Mouse (Mus musculus) kidney, adult 9 months (tissue): ENCODE measurements at regions not wholly inside any gene's neighbourhood (a gene's known extent, or its start where the extent isn't known, plus 50 kb on each side); places are given as distances from the start of the nearest gene placed in this dataset.

ENCODE experiments used
- DNase-seq: peaks from one replicate; pipeline ENCODE4 v3.0.0; 2022

DNA sequence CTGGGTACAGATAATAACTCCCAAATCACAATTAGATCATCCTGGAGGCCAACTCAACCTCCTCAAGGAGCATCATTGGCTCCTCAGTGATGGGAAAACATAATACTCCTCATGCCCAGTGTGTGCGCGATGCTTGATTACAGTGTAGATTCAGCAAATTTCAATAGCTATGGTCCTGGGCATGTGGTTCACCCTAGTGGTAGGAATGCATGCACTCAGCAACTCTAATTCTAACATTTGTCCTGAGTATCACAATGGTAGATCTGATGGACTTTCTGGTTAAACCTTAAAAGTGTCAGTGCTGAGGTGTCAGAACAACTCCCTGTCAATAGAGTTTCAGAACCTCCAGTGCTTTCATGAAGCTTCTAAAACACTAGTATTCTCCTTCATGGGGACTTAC lies 442.0 kb downstream of the Hsfy2 start:
- peak; percentile 21 for DNase-seq

DNA sequence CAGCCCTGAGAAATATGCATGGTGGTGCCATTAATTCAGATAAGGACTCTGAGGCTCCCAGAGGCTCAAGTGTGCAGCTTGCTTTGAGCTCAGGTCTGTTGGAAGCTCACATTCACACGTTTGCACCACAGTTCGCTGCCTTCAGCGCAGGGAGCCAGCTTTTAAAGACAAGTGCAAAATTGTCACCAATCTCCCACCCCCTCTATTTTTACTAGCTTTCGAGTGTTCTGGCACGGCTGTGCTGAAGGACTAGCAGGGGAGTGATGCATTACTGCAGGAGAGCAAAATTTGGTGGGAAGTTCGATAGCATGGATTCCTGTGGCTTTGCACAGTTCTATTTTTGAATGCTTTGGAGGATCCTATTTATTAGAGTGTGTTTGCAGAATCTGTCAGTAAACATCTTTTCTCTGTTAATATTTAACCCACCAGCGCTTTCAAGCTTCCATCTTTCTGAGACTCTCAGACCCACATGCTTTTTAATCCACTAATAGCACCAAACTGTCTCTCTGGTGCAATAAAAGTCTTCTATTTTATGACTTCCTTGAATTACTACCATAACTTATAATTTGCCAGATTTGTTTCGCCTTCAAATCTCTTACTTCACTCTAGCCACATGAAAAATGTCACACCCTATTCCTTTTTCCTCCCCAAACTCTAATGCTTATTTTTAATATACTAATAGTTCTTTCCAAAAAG lies 453.6 kb downstream of the Hsfy2 start:
- DNase-seq = peak; percentile 3

GRCm38 (mm10) chr1:56179206-56179985 lies 457.8 kb downstream of the Hsfy2 start:
- no peak for DNase-seq

DNA sequence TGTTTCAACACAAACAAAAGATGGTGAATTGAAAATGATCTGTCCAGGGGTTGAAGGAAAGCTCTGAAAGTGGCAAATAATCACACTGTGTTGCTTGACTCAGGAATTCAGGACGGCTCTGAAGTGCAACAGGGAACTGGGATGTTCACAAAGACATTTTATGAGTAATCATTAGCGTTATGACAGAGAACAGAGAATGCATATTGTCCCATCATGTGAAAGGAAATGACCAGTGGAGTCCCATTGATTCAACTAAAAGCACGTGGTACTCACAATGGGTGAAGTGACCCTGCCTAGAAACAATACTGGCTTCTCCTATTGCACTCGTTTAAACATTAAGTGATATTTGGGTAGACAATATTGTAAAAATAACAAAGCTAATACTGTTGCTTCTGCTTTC lies 466.1 kb downstream of the Hsfy2 start:
- no peak for DNase-seq

DNA sequence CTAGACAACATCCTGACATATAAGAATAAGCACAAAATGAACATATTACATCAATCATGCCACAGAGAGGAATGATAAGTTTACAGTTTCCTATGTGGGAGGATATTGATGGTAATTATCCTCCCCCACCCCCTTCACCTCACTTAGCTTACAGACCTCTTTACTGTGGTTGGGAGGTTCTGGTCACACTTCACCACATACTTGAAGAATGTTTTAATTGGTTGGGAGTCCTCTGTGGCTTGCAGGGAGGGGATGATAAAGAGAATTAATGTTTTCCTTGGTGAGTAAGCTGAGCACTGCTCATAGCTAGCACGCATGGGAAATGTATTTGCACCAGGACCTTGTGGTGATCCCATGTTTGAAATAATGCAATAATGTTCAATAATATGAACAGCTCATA lies 468.5 kb downstream of the Hsfy2 start:
- DNase-seq = no peak

DNA sequence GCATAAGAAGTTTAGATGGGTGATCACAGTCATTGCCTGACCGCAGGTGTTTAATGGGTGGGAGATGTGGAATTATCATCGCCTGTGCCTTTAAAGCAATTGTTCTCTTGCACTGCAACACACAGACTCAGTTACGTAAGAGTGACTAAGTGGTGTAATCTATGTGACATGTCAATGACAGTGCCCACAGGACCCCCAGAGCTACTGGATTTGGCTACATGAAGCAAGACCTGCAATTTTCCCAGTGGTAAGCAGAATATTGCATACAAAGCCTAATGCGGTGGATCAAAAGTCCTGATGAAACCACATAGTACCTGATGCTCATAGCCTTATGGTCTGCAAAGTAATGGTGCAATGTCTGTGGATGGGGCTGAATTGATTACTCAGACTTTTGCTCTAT lies 469.2 kb downstream of the Hsfy2 start:
- no peak for DNase-seq

- no peak for DNase-seq
Measured at GRCm38 (mm10) chr1:56165228-56165627, 472.0 kb downstream of the Hsfy2 start.

- no peak for DNase-seq
Measured at GRCm38 (mm10) chr1:56164366-56164765, 472.9 kb downstream of the Hsfy2 start.

DNA sequence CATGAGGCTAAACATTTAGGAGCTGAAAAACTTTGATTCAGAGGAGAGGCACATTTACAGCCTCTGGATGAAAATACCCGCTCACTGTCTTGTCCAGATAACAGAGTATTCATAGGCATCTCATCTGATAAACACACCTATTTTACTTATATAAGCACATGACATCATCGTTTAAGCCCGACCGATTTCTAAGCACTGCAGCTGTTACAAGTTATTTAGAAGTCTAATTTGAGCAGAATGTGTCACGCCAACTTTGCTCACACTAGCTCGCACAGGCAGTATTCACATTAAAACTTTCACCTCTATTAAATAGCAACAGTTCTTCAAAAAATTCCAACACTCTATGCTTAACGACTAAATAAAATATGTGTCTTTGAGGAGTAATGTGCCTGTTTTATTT lies 506.3 kb downstream of the Hsfy2 start:
- DNase-seq = no peak

- DNase-seq = peak; percentile 2
Measured at GRCm38 (mm10) chr1:56089254-56089834, 547.9 kb downstream of the Hsfy2 start.

DNA sequence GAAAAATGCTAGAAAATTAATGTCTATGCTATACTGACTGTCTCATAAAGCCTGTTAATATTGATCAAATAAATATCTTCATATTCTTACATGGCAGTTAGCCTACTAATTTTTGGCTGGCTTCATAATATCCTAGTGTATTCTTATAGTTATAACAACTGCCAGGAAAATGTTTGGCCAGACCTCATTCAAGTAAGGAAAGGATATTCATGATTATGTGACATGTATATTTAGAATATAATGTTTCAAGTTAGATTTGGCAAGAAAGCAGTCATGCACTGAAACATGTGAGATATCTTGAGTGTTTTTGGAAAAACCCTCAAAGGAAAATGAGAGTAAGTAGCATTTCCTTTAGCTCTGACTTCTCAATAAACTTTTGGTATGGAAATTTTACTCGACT lies 548.9 kb downstream of the Hsfy2 start:
- no peak for DNase-seq

DNA sequence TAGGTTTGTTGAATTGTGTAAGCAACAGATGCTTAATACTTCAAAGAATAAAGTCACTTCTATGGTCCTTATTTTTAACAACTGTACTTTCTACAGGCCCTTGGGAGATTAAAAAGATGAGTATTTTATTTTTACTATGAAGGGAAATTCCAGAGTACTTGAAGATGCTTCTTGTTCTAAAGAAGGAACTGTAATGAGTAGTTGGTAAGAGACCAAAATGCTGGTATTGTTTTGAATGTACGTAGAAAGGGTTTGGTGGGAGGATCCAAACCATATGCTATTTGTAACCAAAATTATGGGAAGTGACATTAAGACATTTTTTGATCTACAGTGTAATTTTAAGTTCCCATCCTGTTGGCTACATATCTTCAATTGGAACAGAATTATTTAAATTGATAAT lies 560.5 kb downstream of the Hsfy2 start:
- DNase-seq = no peak

DNA sequence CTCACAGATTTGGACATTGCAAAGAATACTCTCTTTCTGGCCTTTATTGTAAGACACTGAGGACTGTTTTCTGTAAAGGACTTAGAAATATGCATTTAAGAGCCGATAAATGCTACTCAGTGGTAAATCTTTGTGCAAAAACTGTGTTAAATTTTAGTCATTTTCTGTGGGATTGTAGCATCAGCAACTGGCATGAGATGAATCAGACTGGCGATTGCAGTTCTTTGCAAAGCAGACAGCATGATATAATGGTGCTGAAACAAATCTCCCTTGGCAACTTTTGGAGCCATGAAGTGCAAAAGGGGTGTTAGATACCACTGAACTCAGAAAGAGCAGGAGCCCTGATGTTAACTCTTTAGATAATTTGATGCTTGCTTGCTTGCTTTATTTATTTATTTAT lies 565.0 kb downstream of the Hsfy2 start:
- DNase-seq = no peak

- DNase-seq = no peak
Measured at GRCm38 (mm10) chr1:56063474-56063873, 573.8 kb downstream of the Hsfy2 start.
